Mouse (Mus musculus) embryonic stem cell, embryonic (primary cell): ENCODE data around the gene Slc47a1.

Experiments
- CTCF ChIA-PET, 4 experiments: fragments of 300-600 bp in 2 of 4; fragments of 350-600 bp in 2 of 4; sonication (Branson Sonifier 250); formaldehyde crosslinking; loops; one replicate each; lab custom pipeline; 2022; ENCODE audit warnings: inconsistent platforms in 2 of 4; lab: Charles Lee
- POLR2A ChIA-PET, 4 experiments: fragments of 300-600 bp in 2 of 4; fragments of 350-600 bp in 2 of 4; sonication (Branson Sonifier 250); formaldehyde crosslinking; loops; one replicate each; lab custom pipeline; 2022; ENCODE audit warnings: antibody characterized with exemption in 4 of 4, inconsistent platforms in 1 of 4; lab: Charles Lee

The Slc47a1 gene

DNA sequence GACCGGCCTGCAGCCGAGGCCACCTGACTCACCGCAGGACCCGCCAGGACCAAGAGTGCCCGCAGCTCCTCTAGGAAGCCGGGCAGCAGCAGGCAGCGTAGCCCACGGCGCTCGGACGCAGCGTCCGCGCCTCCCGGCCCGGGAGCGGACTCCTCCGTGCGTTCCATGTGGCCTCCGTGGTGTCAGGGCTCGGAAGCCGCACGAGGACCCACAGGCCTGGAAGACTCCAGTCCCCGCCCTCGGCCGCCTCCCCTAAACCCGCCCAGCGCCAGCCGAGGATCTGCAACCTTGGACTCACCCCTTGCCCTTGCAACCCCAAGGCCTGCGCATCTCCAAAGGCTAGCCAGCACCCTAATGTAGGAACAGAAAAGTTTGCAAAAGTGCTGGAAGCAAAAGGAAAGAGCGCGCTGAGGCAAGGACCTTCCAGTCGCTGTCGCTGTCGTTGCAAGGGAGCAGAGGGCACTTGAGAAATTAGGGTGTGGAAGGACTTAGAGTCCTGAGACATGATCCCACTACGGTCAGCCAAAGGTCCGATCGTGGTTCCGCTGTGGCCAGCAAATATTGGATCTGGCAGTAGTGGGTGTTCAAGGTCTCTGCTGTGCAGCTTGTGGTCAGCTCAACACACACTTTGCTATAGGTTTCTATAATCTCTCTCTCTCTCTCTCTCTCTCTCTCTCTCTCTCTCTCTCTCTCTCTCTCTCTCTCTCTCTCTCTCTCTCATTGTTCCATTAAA lies at the start of gene Slc47a1:
Gene Slc47a1, minus strand, starts transcription at position 465 of the 733 bp plus-strand sequence.
- POLR2A ChIA-PET = interaction anchor here in 2 of 4 experiments (0.7 to 3.0 kb wide), 3 partner anchors 9 to 15 kb away, joined by 3 to 11 read pairs (median 4); no protein-coding TSS in a partner anchor
- CTCF ChIA-PET = interaction anchor here in 3 of 4 experiments (0.5 to 1.1 kb wide), 10 partner anchors 12 to 242 kb away, joined by 3 to 6 read pairs (median 3); partner anchors contain the start of gene Slc47a2 (in 2 of the 3)

- ChIA-PET POLR2A (interaction anchor here in 3 of 4 experiments (0.6 to 1.4 kb wide), 3 partner anchors 9 to 51 kb away, joined by 3 to 6 read pairs (median 4); no protein-coding TSS in a partner anchor), CTCF (interaction anchor here (0.5 to 3.2 kb wide), 7 partner anchors 9 to 86 kb away, joined by 3 to 31 read pairs (median 4); partner anchors contain the start of gene B9d1 (in 1 of the 4))
These were observed 41.1 kb upstream of the Slc47a1 start for GRCm38 (mm10) chr11:61419253-61419652.

DNA sequence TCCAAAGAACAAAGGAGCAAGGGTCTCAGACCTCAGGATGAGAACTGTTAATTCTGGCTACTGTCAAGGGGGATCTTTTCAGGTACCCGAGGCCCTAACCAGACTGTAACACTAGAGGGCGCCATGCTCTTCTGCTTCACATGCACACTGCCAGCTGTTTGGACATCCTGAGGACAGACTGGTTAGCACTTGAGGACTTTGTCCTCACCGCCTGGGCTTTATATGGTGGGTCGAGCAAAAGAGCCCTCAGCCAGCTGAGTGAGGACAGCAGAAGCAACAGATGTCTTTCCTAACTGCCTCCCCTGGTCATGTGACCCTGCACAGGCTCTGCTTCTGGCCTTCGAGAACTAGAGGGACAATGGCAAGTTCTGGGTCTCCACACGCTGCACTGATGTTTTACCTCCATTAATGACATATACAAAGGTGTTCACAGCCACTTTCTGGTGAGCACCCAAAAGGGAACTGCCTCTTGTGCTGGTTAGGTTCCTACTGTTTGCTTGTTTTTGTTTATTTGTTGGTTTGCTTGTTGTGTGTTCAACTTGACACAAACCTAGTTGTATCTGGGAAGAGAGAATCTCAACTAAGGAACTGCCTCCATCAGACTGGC lies 39.9 kb upstream of the Slc47a1 start:
- ChIA-PET CTCF (interaction anchor here (0.6 to 3.2 kb wide), 50 partner anchors 10 to 1960 kb away, joined by 3 to 32 read pairs (median 5); partner anchors contain the start of genes B9d1 (in 3 of the 4) and Mapk7 (in 2 of the 4)), POLR2A (interaction anchor here in 3 of 4 experiments (0.6 to 1.4 kb wide), 7 partner anchors 11 to 202 kb away, joined by 3 to 5 read pairs (median 3); partner anchors contain the start of gene Mapk7 (in 2 of the 3))

- CTCF ChIA-PET = interaction anchor here (0.6 to 3.2 kb wide), 33 partner anchors 8 to 440 kb away, joined by 3 to 32 read pairs (median 4); partner anchors contain the start of genes B9d1 (in 3 of the 4), Rnf112 (in 2 of the 4), Mapk7 (in 1 of the 4) and Mfap4 (in 1 of the 4)
- POLR2A ChIA-PET = interaction anchor here in 2 of 4 experiments (0.8 to 1.3 kb wide), 4 partner anchors 12 to 1803 kb away, joined by 3 to 5 read pairs (median 3); no protein-coding TSS in a partner anchor
These were observed 38.4 kb upstream of the Slc47a1 start for GRCm38 (mm10) chr11:61416540-61416939.

DNA sequence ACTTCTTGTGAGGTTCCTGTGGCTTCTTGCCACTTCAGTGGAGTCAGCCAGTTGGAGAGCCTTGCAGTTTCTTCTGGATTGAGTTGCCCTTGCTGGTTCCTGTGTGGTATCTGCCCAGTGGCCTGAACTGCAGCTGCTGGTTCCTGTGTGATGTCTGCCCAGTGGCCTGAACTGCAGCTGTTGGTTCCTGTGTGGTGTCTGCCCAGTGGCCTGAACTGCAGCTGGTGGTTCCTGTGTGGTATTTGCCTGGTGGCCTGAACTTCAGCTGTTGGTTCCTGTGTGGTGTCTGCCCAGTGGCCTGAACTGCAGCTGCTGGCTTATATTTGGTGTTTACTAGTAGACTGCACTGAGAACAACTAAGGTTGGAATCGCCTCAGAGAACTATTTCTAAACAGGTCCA lies 37.3 kb upstream of the Slc47a1 start:
- POLR2A ChIA-PET = interaction anchor here in 1 of 4 experiments (1.0 kb wide), 1 partner anchor 9 kb away, joined by 3 read pairs; no protein-coding TSS in a partner anchor
- CTCF ChIA-PET = interaction anchor here in 3 of 4 experiments (0.5 to 1.4 kb wide), 3 partner anchors 63 to 300 kb away, joined by 3 to 9 read pairs (median 5); no protein-coding TSS in a partner anchor

DNA sequence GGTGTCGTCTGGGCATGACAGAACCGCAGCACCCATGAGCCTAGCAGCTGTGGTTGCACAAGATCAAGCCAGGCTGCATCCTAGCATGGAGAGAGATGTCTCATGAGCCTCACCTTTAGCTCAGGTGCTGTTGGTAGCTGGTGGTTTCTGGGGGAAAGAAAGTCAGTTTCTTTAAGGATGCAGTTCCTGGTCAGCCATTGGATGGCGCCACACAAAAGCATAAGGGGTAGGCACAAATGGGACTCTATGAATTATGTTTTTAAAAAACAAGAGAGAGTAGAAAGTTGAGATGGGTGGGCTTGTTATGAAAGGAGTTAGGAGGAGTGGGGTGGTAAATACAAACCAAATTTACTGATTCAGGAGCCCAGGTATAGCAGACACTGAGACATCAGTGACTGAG lies 36.4 kb upstream of the Slc47a1 start:
- ChIA-PET POLR2A (interaction anchor here in 1 of 4 experiments (1.0 kb wide), 1 partner anchor 8 kb away, joined by 3 read pairs; no protein-coding TSS in a partner anchor), CTCF (interaction anchor here in 1 of 4 experiments (1.1 kb wide), 1 partner anchor 300 kb away, joined by 3 read pairs; no protein-coding TSS in a partner anchor)

- CTCF ChIA-PET = interaction anchor here in 3 of 4 experiments (0.7 to 2.8 kb wide), 7 partner anchors 48 to 301 kb away, joined by 3 to 10 read pairs (median 3); partner anchors contain the start of gene B9d1 (in 1 of the 3)
These were observed 35.3 kb upstream of the Slc47a1 start for GRCm38 (mm10) chr11:61413411-61413810.

GRCm38 (mm10) chr11:61411809-61412208 lies 33.7 kb upstream of the Slc47a1 start:
- ChIA-PET CTCF (interaction anchor here (0.5 to 2.8 kb wide), 20 partner anchors 10 to 573 kb away, joined by 3 to 10 read pairs (median 4); partner anchors contain the start of genes B9d1 (in 1 of the 4), Mapk7 (in 1 of the 4) and Slc47a2 (in 1 of the 4)), POLR2A (interaction anchor here in 2 of 4 experiments (0.5 to 2.3 kb wide), 9 partner anchors 10 to 450 kb away, joined by 3 to 11 read pairs (median 3); partner anchors contain the start of genes B9d1 (in 1 of the 2) and Slc47a2 (in 1 of the 2))

More at GRCm38 (mm10) chr11:61413411-61413810, 35.3 kb upstream of the Slc47a1 start:
- POLR2A ChIA-PET = no interaction called here

- ChIA-PET POLR2A (interaction anchor here in 3 of 4 experiments (0.5 to 2.3 kb wide), 10 partner anchors 9 to 554 kb away, joined by 3 to 11 read pairs (median 3); partner anchors contain the start of genes B9d1 (in 1 of the 3) and Slc47a2 (in 1 of the 3)), CTCF (interaction anchor here (0.5 to 2.8 kb wide), 22 partner anchors 9 to 457 kb away, joined by 3 to 10 read pairs (median 3); partner anchors contain the start of genes B9d1 (in 1 of the 4), Mapk7 (in 1 of the 4) and Slc47a2 (in 1 of the 4))
These were observed 33.1 kb upstream of the Slc47a1 start for GRCm38 (mm10) chr11:61411221-61411620.

DNA sequence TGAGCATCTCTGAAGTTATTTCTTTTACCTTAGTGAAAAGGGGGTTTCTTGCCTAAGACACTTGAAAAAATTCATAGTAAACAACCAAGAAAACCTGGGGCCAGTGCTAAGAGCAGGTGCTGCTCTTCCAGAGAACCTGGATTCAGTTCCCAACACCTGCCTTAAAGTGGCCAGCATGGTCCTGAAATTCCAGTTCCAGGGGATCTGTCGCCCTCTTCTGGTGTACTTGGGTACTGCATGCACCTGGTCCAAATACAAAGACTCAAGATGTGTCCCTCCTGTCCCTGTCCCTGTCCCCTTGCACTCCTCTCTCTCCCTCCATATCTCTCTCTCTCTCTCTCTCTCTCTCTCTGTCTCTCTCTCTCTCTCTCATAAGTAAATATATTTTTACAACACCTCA lies 32.0 kb upstream of the Slc47a1 start:
- ChIA-PET CTCF (interaction anchor here (0.6 to 1.5 kb wide), 8 partner anchors 37 to 316 kb away, joined by 3 to 8 read pairs (median 3); partner anchors contain the start of gene Slc47a2 (in 1 of the 4)), POLR2A (interaction anchor here in 2 of 4 experiments (0.6 to 1.3 kb wide), 3 partner anchors 198 to 433 kb away, joined by 3 to 6 read pairs (median 3); no protein-coding TSS in a partner anchor)

- ChIA-PET POLR2A (interaction anchor here in 3 of 4 experiments (0.6 to 1.7 kb wide), 5 partner anchors 50 to 303 kb away, joined by 3 to 6 read pairs (median 4); no protein-coding TSS in a partner anchor), CTCF (interaction anchor here (0.7 to 1.5 kb wide), 11 partner anchors 8 to 1786 kb away, joined by 3 to 8 read pairs (median 3); no protein-coding TSS in a partner anchor)
These were observed 30.9 kb upstream of the Slc47a1 start for GRCm38 (mm10) chr11:61409051-61409450.

DNA sequence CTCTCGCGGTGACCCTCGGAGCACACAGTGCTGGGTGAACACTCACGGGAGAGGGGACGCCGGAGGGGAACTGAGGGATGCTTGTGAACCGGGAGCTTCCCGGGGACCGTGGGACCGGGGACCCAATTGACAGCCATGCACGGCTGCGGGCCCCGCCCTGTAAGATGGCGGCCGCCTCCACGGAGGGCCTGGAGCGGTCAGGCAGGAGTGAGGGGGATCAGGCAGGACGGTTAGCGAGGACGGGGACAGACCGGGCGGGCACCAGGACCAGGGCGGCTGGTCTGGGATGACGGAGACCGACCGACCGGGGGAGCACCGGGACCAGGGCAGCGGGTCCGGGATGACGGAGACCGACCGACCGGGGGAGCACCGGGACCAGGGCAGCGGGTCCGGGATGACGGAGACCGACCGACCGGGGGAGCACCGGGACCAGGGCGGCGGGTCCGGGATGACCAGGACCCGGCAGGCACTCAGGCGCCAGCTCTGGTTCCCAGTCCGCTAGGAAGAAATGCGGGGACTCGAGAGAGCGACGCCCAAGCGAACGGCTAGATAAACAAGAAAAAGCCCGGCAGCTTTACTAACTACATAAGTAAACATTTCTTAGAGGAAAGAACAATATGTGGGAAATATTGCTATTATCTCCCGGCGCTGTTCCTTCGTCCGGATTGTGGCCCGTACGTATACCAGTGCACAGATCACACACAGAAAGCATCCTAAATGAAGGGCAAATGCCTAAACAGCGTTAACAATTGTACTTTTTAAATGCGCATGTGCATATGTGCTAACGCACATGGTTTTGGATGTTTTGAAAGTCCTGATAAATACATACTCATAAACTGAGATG lies 30.3 kb upstream of the Slc47a1 start:
- POLR2A ChIA-PET = interaction anchor here in 3 of 4 experiments (0.6 to 2.0 kb wide), 32 partner anchors 9 to 710 kb away, joined by 3 to 9 read pairs (median 4); partner anchors contain the start of genes Usp22 (in 3 of the 3), Mapk7 (in 2 of the 3), Aldh3a2 (in 1 of the 3) and Prpsap2 (in 1 of the 3)

GRCm38 (mm10) chr11:61407638-61408183 lies 29.6 kb upstream of the Slc47a1 start:
- ChIA-PET POLR2A (interaction anchor here in 3 of 4 experiments (0.6 to 2.0 kb wide), 35 partner anchors 10 to 709 kb away, joined by 3 to 9 read pairs (median 3); partner anchors contain the start of genes Usp22 (in 3 of the 3), Mapk7 (in 2 of the 3), Aldh3a2 (in 1 of the 3) and Prpsap2 (in 1 of the 3)), CTCF (interaction anchor here (0.6 to 2.1 kb wide), 23 partner anchors 9 to 307 kb away, joined by 3 to 12 read pairs (median 3); partner anchors contain the start of genes Slc47a2 (in 3 of the 4), B9d1 (in 1 of the 4) and Usp22 (in 1 of the 4))

More for the DNA sequence above, 30.3 kb upstream of the Slc47a1 start:
- CTCF ChIA-PET = interaction anchor here (0.6 to 2.1 kb wide), 24 partner anchors 9 to 1786 kb away, joined by 3 to 12 read pairs (median 3); partner anchors contain the start of genes Slc47a2 (in 2 of the 4), B9d1 (in 1 of the 4) and Usp22 (in 1 of the 4)

DNA sequence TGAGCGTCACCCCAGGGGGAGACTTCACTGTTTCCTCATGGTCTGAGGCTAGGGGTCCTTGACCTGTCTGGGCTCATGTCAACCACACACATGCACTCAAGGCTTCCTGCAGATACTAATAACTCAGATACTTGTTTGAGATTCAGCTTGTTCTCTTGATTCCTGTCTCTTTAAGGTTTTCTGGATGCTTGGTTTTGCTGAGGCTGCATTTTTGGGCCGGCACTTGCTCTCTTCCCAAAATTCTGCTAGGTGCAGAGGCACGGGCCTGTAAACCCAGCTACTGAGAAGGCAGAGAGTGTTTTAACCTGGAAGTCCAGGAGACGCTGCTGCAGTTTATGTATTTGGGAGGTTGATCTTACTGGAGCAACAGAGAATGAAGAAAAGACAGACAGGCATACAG lies 23.6 kb upstream of the Slc47a1 start:
- ChIA-PET CTCF (interaction anchor here in 3 of 4 experiments (0.6 to 1.4 kb wide), 4 partner anchors 10 to 52 kb away, joined by 3 to 7 read pairs (median 5); no protein-coding TSS in a partner anchor), POLR2A (interaction anchor here in 2 of 4 experiments (0.6 to 1.3 kb wide), 4 partner anchors 10 to 389 kb away, joined by 3 to 4 read pairs (median 3); no protein-coding TSS in a partner anchor)
